Mouse (Mus musculus) forebrain, embryonic 16.5 days (tissue): Measurements from ENCODE around the gene Frat1. TPM values are rescaled to one million over a fixed set of nuclear protein-coding genes. Genes with fewer than 3 reads are reported as not detected.
"Not testable (repeated sequence)": the region's sequence is repeated elsewhere in the genome, so short reads cannot be mapped to it uniquely, and the experiment has no call there.

Experiments
- ATAC-seq: fragments of 200-750 bp; cut with Nextera tagmentation; 2 replicates; pipeline ENCODE4 v1.8.0; 2017; ENCODE audit warnings: mild to moderate bottlenecking, moderate library complexity
- H3K27ac ChIP-seq: fragments of 300-500 bp; sonication (generic); 2 replicates; pipeline ENCODE4 v1.5.1; 2014; ENCODE audit warnings: low read length, control low read depth
- H3K27me3 ChIP-seq: fragments of 300-500 bp; sonication (generic); replicated peaks from 2 replicates; pipeline ENCODE4 v1.6.1; 2014; ENCODE audit warnings: low read length; ENCODE audit not compliant: control insufficient read depth, insufficient read depth
- H3K36me3 ChIP-seq: fragments of 300-500 bp; sonication (generic); 2 replicates; pipeline ENCODE4 v1.6.1; 2014; ENCODE audit not compliant: control insufficient read depth, insufficient read depth
- H3K4me1 ChIP-seq: fragments of 300-500 bp; sonication (generic); replicated peaks from 2 replicates; pipeline ENCODE4 v1.6.1; 2014; ENCODE audit warnings: low read length; ENCODE audit not compliant: control insufficient read depth, insufficient read depth
- H3K4me2 ChIP-seq: fragments of 300-500 bp; sonication (generic); 2 replicates; pipeline ENCODE4 v1.6.1; 2014; ENCODE audit warnings: mild to moderate bottlenecking, low read length, control low read depth
- H3K4me3 ChIP-seq: fragments of 300-500 bp; sonication (generic); replicated peaks from 2 replicates; pipeline ENCODE4 v1.5.1; 2014; ENCODE audit warnings: mild to moderate bottlenecking, low read length, control low read depth
- H3K9ac ChIP-seq: fragments of 300-500 bp; sonication (generic); replicated peaks from 2 replicates; pipeline ENCODE4 v1.6.1; 2014; ENCODE audit warnings: low read depth, low read length, control low read depth
- H3K9me3 ChIP-seq: fragments of 300-500 bp; sonication (generic); 2 replicates; pipeline ENCODE4 v1.6.1; 2016; ENCODE audit warnings: low read length; ENCODE audit not compliant: control insufficient read depth
- WGBS: fragments of 180-500 bp; shearing (Covaris S2); extraction: QIAGEN DNeasy Blood & Tissue Kit; methylation state at CpG from one replicate; pipeline ENCODE4 v1.1.7; 2014; 5-methylcytosine and 5-hydroxymethylcytosine counted together
- polyA plus RNA-seq: library from polyadenylated mRNA; unstranded; fragments of >200 nt; fragmentation: Nextera tagmentation; extraction: Ambion mirVana; gene quantifications from 2 replicates; pipeline ENCODE4 v1.2.1, GENCODE M21; 2015

Gene Frat1
- polyA plus RNA-seq, 1 experiment from 2014 or later: 31.9 TPM

DNA sequence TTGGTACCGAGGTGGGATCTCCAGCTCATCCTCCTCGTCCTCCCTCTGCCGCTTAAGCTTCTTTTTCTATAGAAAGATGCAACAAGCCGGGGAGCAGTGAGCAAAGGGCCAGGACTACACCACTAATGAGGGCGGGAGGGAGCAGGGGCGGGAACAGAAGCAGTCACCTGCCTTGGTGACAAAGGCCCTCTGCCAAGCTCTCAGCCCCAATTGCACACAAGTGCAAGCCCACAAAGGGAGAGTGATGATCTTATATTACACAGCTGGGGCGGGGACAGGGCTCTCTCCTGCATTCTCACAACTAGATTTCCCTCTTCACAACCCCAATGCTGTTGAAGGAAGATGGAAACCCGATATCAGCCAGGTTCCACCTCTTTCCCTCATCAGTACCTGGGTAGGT lies 36.9 kb downstream of the Frat1 start:
- ATAC-seq: no peak
- H3K4me3 ChIP-seq: no peak overlapping the region
- no peak overlapping the region for H3K9ac ChIP-seq
- H3K4me1 ChIP-seq: no peaks in the 10 kb centered on the region
- 89% methylated on average over 8 of the region's 8 CpGs for WGBS
- no peaks in the 10 kb centered on the region for H3K27me3 ChIP-seq
- no peak overlapping the region for H3K4me2 ChIP-seq
- H3K27ac ChIP-seq: no peak overlapping the region
- H3K36me3 ChIP-seq: peaks cover 17% of the 10 kb centered on the region
- no peaks in the 10 kb centered on the region for H3K9me3 ChIP-seq

DNA sequence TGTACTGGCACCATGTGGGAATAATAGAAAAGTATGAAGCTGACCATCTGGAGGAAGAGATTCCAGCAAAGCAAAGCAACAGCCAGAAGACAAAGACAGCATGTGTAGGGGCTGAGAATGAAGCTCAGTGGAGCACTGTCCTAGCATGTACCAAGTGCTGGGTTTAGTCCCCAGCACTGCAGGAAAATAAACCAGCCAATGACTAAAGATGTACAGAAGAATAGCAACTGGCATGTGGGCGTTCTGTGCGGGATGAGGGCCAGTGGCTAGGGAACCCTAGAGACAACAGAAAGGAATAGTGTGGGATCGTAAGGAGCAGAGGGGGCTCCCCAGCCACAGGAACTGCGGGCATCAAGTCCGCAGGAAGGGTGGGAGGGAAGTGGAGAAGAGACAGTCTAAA lies 39.5 kb downstream of the Frat1 start:
- H3K9me3 ChIP-seq: no peaks in the 10 kb centered on the region

DNA sequence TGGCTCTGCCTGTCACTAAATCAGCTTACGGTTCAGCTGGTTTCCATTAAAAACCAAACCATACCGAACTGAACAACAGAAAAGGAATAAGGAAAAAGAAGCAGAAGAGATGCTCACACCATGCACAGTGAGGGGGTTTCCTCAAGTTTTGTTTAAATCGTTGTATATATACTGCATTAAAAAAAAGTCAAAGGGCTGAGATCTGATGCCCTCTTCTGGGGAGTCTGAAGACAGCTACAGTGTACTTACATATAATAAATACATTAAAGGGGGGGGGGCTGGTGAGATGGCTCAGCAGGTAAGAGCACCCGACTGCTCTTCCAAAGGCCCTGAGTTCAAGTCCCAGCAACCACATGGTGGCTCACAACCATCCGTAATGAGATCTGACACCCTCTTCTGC lies 40.2 kb downstream of the Frat1 start:
- not testable (repeated sequence) for H3K9me3 ChIP-seq, H3K9ac ChIP-seq, H3K4me3 ChIP-seq, H3K27me3 ChIP-seq, H3K4me1 ChIP-seq, H3K27ac ChIP-seq, H3K4me2 ChIP-seq
- peaks cover 20% of the 10 kb centered on the region for H3K36me3 ChIP-seq
- 0 out of 2 replicates have a peak, but pooled peaks have one; percentile 23 for ATAC-seq
- 70% methylated on average over 5 of the region's 5 CpGs for WGBS

More for the DNA sequence above, 39.5 kb downstream of the Frat1 start:
- Histone ChIP-seq H3K27ac (no peak overlapping the region), H3K27me3 (no peaks in the 10 kb centered on the region), H3K4me1 (no peaks in the 10 kb centered on the region), H3K4me2 (no peak overlapping the region), H3K9ac (no peak overlapping the region), H3K36me3 (peaks cover 20% of the 10 kb centered on the region), H3K4me3 (no peak overlapping the region)
- WGBS: 91% methylated on average over 5 of the region's 5 CpGs
- no peak for ATAC-seq

DNA sequence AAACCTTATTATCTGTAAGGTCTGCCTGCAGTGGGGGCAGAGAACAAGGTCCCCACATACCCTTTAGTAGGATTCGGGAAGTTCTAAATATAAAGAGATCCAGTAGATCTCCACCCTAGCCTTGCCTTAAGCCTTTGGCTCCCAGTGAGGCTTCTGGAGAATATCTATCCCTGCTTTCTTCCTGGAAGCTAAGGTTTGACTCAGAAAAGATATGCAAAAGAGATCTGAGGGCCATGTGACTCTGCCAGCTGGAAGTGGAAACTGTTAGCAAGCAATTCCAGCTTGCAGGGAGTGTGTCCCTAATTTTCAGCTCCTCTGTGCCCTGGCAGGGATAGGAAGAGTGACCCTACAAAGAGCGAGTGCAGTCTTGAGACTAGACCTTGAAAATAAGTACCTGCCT lies 42.5 kb downstream of the Frat1 start:
- WGBS: 98% methylated on average over 2 of the region's 2 CpGs
- H3K4me3 ChIP-seq: no peak overlapping the region
- no peak overlapping the region for H3K9ac ChIP-seq
- H3K4me1 ChIP-seq: no peaks in the 10 kb centered on the region
- H3K36me3 ChIP-seq: peaks cover 29% of the 10 kb centered on the region
- no peak overlapping the region for H3K4me2 ChIP-seq
- no peaks in the 10 kb centered on the region for H3K27me3 ChIP-seq
- H3K9me3 ChIP-seq: no peaks in the 10 kb centered on the region
- no peak for ATAC-seq
- no peak overlapping the region for H3K27ac ChIP-seq

DNA sequence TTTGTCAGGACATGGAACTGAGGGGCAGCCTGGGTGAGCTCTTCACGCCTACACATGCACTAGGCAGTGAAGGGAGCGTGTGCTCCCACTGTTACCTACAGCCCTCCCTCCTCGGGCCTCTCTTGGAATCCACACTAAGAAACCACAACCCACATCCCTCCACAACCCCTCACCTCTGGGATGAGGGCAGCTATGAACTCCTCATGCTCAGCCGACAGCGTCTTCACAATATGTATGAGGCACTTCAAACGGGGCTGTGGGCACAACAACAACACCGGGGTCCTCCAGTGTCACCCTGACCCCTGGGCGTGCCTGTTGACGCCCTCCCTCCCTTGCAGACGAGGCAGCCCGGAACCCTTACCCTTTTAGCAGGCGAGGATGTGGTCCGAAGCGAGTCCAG lies 44.6 kb downstream of the Frat1 start:
- Histone ChIP-seq H3K9me3 (no peaks in the 10 kb centered on the region), H3K4me3 (no peak overlapping the region), H3K27me3 (no peaks in the 10 kb centered on the region), H3K9ac (no peak overlapping the region), H3K27ac (no peak overlapping the region), H3K4me2 (no peak overlapping the region), H3K4me1 (no peaks in the 10 kb centered on the region), H3K36me3 (peaks cover 22% of the 10 kb centered on the region)
- ATAC-seq: no peak
- WGBS: 93% methylated on average over 14 of the region's 14 CpGs

DNA sequence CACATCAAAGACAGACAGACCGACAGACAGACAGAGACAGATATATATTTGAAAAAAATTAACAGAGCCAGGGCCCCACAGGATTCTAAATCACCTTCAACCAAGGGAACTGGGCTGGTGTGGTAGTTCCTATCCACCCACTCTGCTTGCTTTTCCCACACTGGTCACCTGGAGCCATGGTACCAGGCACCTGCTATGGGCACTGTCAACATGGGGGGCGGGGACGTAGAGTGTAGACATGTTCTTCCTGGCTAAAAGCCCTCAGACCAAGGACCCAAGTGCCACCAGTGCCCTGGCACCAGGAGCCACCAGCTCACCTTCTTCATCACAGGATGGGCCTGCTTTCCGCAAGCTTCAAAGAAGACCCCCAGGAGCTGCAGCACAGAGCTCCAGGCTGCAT lies 52.1 kb downstream of the Frat1 start:
- H3K36me3 ChIP-seq: peaks cover 21% of the 10 kb centered on the region
- H3K4me3 ChIP-seq: no peak overlapping the region
- no peak for ATAC-seq
- no peaks in the 10 kb centered on the region for H3K9me3 ChIP-seq
- no peaks in the 10 kb centered on the region for H3K4me1 ChIP-seq
- H3K27me3 ChIP-seq: no peaks in the 10 kb centered on the region
- no peak overlapping the region for H3K27ac ChIP-seq
- no peak overlapping the region for H3K9ac ChIP-seq
- H3K4me2 ChIP-seq: no peak overlapping the region
- 96% methylated on average over 4 of the region's 4 CpGs for WGBS

Other genes starting within 250 kb of the Frat1 start
- 2.7 and 3.3 TPM in 2 replicates for gene Gm340, start 247.6 kb upstream of the Frat1 start, polyA plus RNA-seq
- 18.2 and 21.3 TPM in 2 replicates for gene Slit1, start 86.3 kb upstream of the Frat1 start, polyA plus RNA-seq
- gene Arhgap19, start 27.9 kb upstream of the Frat1 start, polyA plus RNA-seq: 8.5 and 10.8 TPM in 2 replicates
- 10.4 and 12.2 TPM in 2 replicates for gene Frat2, start 18.2 kb downstream of the Frat1 start, polyA plus RNA-seq
- 19.5 and 21.0 TPM in 2 replicates for gene Rrp12, start 66.2 kb downstream of the Frat1 start, polyA plus RNA-seq
- 480 and 488 TPM in 2 replicates for gene Pgam1, start 82.0 kb downstream of the Frat1 start, polyA plus RNA-seq
- 71.0 and 72.3 TPM in 2 replicates for gene Exosc1, start 103.5 kb downstream of the Frat1 start, polyA plus RNA-seq
- 90.2 and 99.3 TPM in 2 replicates for gene Zdhhc16, start 103.5 kb downstream of the Frat1 start, polyA plus RNA-seq
- 35.0 and 39.4 TPM in 2 replicates for gene Mms19, start 151.2 kb downstream of the Frat1 start, polyA plus RNA-seq
- gene Ubtd1, start 151.8 kb downstream of the Frat1 start, polyA plus RNA-seq: 8.0 and 8.7 TPM in 2 replicates
- gene Ankrd2, start 206.0 kb downstream of the Frat1 start, polyA plus RNA-seq: 0.30 and 0.51 TPM in 2 replicates
- gene Hoga1, start 215.6 kb downstream of the Frat1 start, polyA plus RNA-seq: 0.66 and 0.82 TPM in 2 replicates
- gene 4933411K16Rik, start 222.3 kb downstream of the Frat1 start, polyA plus RNA-seq: not detected in 2 replicates